Mouse (Mus musculus) liver, adult 10 weeks (tissue): Measurements from ENCODE around the gene Zbtb34. TPM values are rescaled to one million over a fixed set of nuclear protein-coding genes. Genes with fewer than 3 reads are reported as not detected.

Experiments used
- polyA plus RNA-seq: library from polyadenylated mRNA; stranded (reverse); fragments of 350-450 nt; fragmentation: Illumina TruSeq; extraction: RNeasy Lipid Tissue Mini Kit (QIAGEN cat#74804); gene quantifications from one replicate; pipeline ENCODE4 v1.2.3, GENCODE M21; 2014; ENCODE audit warnings: low read depth, low replicate concordance

Zbtb34 gene
- polyA plus RNA-seq, result 2.8 TPM

GRCm38 (mm10) chr2:33430771-33431699, at the start of gene Zbtb34:
Gene Zbtb34, minus strand, starts transcription at chr2:33431324.

GRCm38 (mm10) chr2:33468466-33469097, 37.5 kb upstream of the Zbtb34 start, which contains the start of gene Zbtb43:
Gene Zbtb43, minus strand, starts transcription at chr2:33468559.

GRCm38 (mm10) chr2:33370777-33371647, 60.1 kb downstream of the Zbtb34 start, which contains the start of gene Ralgps1:
Gene Ralgps1, minus strand, starts transcription at chr2:33371486.

Other genes starting within 250 kb of the Zbtb34 start
- 3.3 TPM for gene Angptl2, start 215.3 kb downstream of the Zbtb34 start, polyA plus RNA-seq
- 3.6 TPM for gene Ralgps1, start 59.8 kb downstream of the Zbtb34 start, polyA plus RNA-seq
- 17.9 TPM for gene Zbtb43, start 37.2 kb upstream of the Zbtb34 start, polyA plus RNA-seq
- not detected for gene Lmx1b, start 209.2 kb upstream of the Zbtb34 start, polyA plus RNA-seq